Mouse (Mus musculus) myocyte (in vitro differentiated cells): ENCODE results near the gene Arvcf. TPM values are rescaled to one million over a fixed set of nuclear protein-coding genes. Genes with fewer than 3 reads are reported as not detected.

Source experiments
- H3K27me3 ChIP-seq: one replicate; pipeline ENCODE4 v1.6.1; 2011; ENCODE audit not compliant: control insufficient read depth, insufficient read depth, insufficient read length
- H3K36me3 ChIP-seq: one replicate; pipeline ENCODE4 v1.6.1; 2011; ENCODE audit not compliant: control insufficient read depth, insufficient read depth
- H3K4me2 ChIP-seq: one replicate; pipeline ENCODE4 v1.6.1; 2011; ENCODE audit warnings: low read depth, control low read depth
- H3K4me3 ChIP-seq: one replicate; pipeline ENCODE4 v1.5.1; 2011; ENCODE audit warnings: mild to moderate bottlenecking, control low read depth, moderate library complexity
- H3K79me2 ChIP-seq: one replicate; pipeline ENCODE4 v1.6.1; 2011; ENCODE audit not compliant: control insufficient read depth, insufficient read depth
- H3ac ChIP-seq: one replicate; pipeline ENCODE4 v1.6.1; 2011; ENCODE audit not compliant: control insufficient read depth, insufficient read length
- CEBPB ChIP-seq: IDR thresholded peaks from 2 replicates; pipeline ENCODE4 v1.6.1; 2011; ENCODE audit warnings: mild to moderate bottlenecking, moderate library complexity; ENCODE audit not compliant: poor library complexity, insufficient read depth, severe bottlenecking
- E2F4 ChIP-seq: IDR thresholded peaks from one replicate; pipeline ENCODE4 v1.6.1; 2011; ENCODE audit warnings: mild to moderate bottlenecking, control low read depth, moderate library complexity; ENCODE audit not compliant: insufficient read depth
- MAX ChIP-seq: IDR thresholded peaks from one replicate; pipeline ENCODE4 v1.6.1; 2011; ENCODE audit warnings: low read depth, mild to moderate bottlenecking, control low read depth
- MYOD1 ChIP-seq, 3 experiments: IDR thresholded peaks; one replicate each; pipeline ENCODE4 v1.6.1; 2011; ENCODE audit warnings: control low read depth in 2 of 3, low read depth in 2 of 3, mild to moderate bottlenecking in 2 of 3, moderate library complexity in 1 of 3; ENCODE audit not compliant: insufficient read length in 2 of 3, control insufficient read depth in 1 of 3
- MYOG ChIP-seq, 3 experiments: IDR thresholded peaks; one replicate each; pipeline ENCODE4 v1.6.1; 2011; ENCODE audit warnings: control low read depth in 2 of 3, low read depth in 2 of 3, mild to moderate bottlenecking in 2 of 3; ENCODE audit not compliant: insufficient read length in 2 of 3, control insufficient read depth in 1 of 3, insufficient read depth in 1 of 3
- POLR2A ChIP-seq: IDR thresholded peaks from one replicate; pipeline ENCODE4 v1.6.1; 2011; ENCODE audit warnings: low read depth, mild to moderate bottlenecking, control low read depth, moderate library complexity; ENCODE audit not compliant: insufficient read length
- POLR2AphosphoS2 ChIP-seq: IDR thresholded peaks from one replicate; pipeline ENCODE4 v1.6.1; 2011; ENCODE audit warnings: low read depth, control low read depth; ENCODE audit not compliant: insufficient read length
- REST ChIP-seq: IDR thresholded peaks from one replicate; pipeline ENCODE4 v1.6.1; 2011; ENCODE audit warnings: mild to moderate bottlenecking, control low read depth, moderate library complexity; ENCODE audit not compliant: insufficient read depth, insufficient read length
- SRF ChIP-seq: IDR thresholded peaks from one replicate; pipeline ENCODE4 v1.6.1; 2011; ENCODE audit warnings: low read depth; ENCODE audit not compliant: control insufficient read depth, insufficient read length
- TCF12 ChIP-seq: IDR thresholded peaks from one replicate; pipeline ENCODE4 v1.6.1; 2011; ENCODE audit warnings: mild to moderate bottlenecking, control low read depth; ENCODE audit not compliant: poor library complexity, insufficient read depth, severe bottlenecking
- TCF3 ChIP-seq: IDR thresholded peaks from one replicate; pipeline ENCODE4 v1.6.1; 2011; ENCODE audit warnings: low read depth, control low read depth; ENCODE audit not compliant: insufficient read length
- USF1 ChIP-seq: IDR thresholded peaks from one replicate; pipeline ENCODE4 v1.6.1; 2011; ENCODE audit warnings: low read depth, mild to moderate bottlenecking, control low read depth, moderate library complexity
- polyA plus RNA-seq: library from polyadenylated mRNA; unstranded; fragments of >200 nt; fragmentation: generic; extraction: Trizol; gene quantifications from one replicate; pipeline ENCODE4 v1.2.1, GENCODE M21; 2012; ENCODE audit warnings: missing spikeins

Gene Arvcf
- polyA plus RNA-seq, 1 experiment: 7.6 TPM

DNA sequence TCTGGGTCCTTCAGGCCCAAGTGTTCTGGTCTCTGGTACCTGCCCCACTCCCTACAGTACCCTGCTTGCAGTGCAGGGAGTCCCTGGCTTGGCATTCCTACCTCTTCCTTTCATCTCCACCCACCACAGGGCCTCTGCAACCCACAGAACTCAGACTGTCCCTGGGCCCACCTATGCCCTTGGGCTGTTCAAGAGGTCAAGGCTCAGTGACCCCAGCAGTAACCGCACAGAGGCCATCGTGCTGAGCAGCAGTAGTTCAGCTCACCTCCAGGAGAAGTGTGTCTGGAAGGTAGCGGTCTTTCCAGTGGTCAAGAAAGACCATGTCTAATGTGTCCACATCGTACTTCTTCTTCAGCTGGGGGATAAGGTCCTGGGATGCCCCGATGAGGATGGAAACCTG, 62.4 kb downstream of the Arvcf start:
- TF ChIP-seq E2F4 (no peak), REST (no peak), CEBPB (no peak), MAX (no peak), MYOD1 (IDR thresholded peaks at IDR 0.05; ENCODE audit: control insufficient read depth in 1 of 3, insufficient read length in 2 of 3, low read depth in 2 of 3) (no peak), SRF (no peak), USF1 (no peak), POLR2A (no peak), POLR2AphosphoS2 (no peak), TCF3 (no peak), TCF12 (no peak), MYOG (IDR thresholded peaks at IDR 0.05; ENCODE audit: control insufficient read depth in 1 of 3, insufficient read depth in 1 of 3, insufficient read length in 2 of 3, low read depth in 2 of 3) (no peak)
- H3K27me3 ChIP-seq: no peaks in the 10 kb centered on the region
- H3K36me3 ChIP-seq: peaks cover 20% of the 10 kb centered on the region

DNA sequence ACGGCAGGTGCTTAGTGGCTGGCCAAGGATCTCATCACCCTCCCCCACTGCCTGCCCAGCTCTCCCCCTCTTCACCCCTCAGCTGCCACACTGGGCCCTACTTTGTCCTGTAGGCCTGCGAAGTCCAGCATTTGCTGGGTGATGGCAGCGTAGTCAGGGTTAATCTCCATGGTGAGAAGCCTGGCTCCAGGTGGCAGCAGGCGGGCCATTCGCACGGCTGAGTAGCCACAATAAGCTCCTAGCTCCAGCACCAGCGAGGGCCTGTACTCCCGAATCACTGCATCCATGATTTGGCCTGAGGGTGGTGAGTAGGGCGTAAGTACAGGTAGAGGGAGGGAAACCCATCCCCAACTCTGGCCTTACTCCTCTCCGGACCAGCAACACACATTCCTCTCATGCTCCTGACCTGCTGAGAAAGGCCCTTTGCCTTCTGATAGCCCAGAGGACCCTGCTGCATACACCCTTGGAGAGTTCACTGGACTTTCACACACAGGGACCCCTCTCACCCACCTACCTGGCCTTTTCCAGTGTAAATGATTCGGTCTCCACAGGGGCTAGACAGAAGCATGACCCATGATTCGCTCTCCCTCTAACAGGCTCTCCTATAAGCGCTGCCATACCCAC, 63.2 kb downstream of the Arvcf start:
- peaks cover 20% of the 10 kb centered on the region for H3K36me3 ChIP-seq

More for the DNA sequence above, 62.4 kb downstream of the Arvcf start:
- Histone ChIP-seq H3K4me3 (no peak overlapping the region), H3K79me2 (peaks cover 9% of the 10 kb centered on the region), H3ac (no peak overlapping the region), H3K4me2 (no peak overlapping the region)

DNA sequence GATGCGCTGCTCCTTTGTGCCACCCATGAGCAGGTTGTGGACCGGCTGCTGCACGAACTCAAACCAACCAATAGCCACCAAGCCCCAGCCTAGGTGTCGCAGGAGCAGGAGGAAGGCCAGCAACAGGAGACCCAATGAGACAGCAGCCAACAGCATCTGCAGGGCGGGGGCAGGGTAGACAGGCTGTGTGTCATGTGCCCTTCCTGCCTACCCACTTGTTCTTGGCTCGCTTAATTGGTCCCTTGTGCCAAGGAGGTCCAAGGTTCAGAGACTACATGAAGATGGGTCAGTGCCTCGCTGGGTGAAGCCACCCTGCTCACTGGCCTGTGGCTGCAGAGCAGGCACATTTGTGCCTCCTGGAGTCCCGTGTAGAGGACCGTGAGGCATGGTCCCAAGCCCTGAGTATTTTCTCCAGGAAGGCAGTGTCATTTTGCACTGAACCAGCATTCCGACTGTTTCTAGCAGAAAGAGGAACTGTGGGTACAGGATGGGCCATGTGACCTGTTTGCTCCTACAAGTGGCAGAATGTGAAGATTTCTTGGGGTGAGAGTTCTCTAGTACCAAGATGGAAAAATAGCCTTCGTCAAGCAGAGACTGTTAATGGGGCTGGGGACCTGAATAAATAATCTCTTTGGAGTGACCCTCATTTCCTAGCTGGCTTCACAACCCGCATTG, 64.0 kb downstream of the Arvcf start:
- H3K4me2 ChIP-seq: no peak overlapping the region
- H3K79me2 ChIP-seq: peaks cover 9% of the 10 kb centered on the region
- H3K27me3 ChIP-seq: no peaks in the 10 kb centered on the region
- H3K36me3 ChIP-seq: peaks cover 15% of the 10 kb centered on the region
- no peak overlapping the region for H3ac ChIP-seq
- H3K4me3 ChIP-seq: no peak overlapping the region
- TF ChIP-seq POLR2A (no peak), MYOG (IDR thresholded peaks at IDR 0.05; ENCODE audit: control insufficient read depth in 1 of 3, insufficient read depth in 1 of 3, insufficient read length in 2 of 3, low read depth in 2 of 3) (no peak), TCF12 (no peak), MYOD1 (IDR thresholded peaks at IDR 0.05; ENCODE audit: control insufficient read depth in 1 of 3, insufficient read length in 2 of 3, low read depth in 2 of 3) (no peak), E2F4 (no peak), REST (no peak), SRF (no peak), CEBPB (no peak), TCF3 (no peak), MAX (no peak), USF1 (no peak), POLR2AphosphoS2 (no peak)

More for the DNA sequence above, 63.2 kb downstream of the Arvcf start:
- TF ChIP-seq TCF3: no peak
- TF ChIP-seq E2F4: no peak
- TF ChIP-seq POLR2AphosphoS2: no peak
- no peak for TF ChIP-seq REST
- Histone ChIP-seq H3K4me3 (no peak overlapping the region), H3ac (no peak overlapping the region), H3K4me2 (no peak overlapping the region), H3K27me3 (no peaks in the 10 kb centered on the region), H3K79me2 (peaks cover 9% of the 10 kb centered on the region)

DNA sequence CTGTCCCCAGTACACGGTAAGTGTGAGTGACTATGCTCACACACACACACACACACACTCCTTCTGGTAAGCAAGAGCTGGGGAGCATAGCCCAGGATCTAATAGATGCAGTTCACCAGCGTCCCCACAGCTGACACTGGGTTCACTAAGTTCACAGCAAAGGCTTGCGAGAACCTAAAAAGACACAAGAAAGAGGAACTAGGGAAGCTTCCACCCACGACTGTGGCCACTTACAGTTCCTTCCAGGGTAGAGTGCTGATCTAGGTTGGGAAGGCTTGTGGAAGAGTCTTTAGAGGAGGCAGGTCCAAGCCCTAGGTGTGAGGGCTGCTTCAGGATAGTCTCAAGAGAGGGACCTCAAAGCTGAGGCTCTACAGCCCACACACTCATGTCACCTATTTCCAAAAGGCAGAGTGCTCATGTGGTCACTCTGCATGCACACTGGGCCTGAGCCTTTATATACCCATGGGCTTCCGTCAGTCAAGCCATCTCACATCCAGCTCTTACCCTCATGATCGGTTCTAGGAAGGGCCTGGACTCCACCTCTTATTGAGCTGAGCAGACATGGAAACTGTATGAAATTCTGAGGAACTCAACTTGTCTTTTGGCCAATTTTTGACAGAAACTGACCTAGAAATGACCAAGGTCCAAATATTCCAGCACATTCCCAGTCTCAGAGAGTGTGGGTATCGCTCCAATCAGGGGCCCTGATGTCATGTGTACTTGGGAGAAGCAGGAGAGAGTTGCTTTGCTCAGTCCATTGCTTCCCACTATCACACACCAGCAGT, 65.2 kb downstream of the Arvcf start:
- TF ChIP-seq MAX (no peak), MYOG (IDR thresholded peaks at IDR 0.05; ENCODE audit: control insufficient read depth in 1 of 3, insufficient read depth in 1 of 3, insufficient read length in 2 of 3, low read depth in 2 of 3) (no peak), E2F4 (no peak), POLR2A (no peak), TCF12 (no peak), CEBPB (no peak), MYOD1 (IDR thresholded peaks at IDR 0.05; ENCODE audit: control insufficient read depth in 1 of 3, insufficient read length in 2 of 3, low read depth in 2 of 3) (no peak), USF1 (no peak), TCF3 (no peak), POLR2AphosphoS2 (no peak), REST (no peak), SRF (no peak)
- H3K79me2 ChIP-seq: peaks cover 14% of the 10 kb centered on the region
- no peak overlapping the region for H3ac ChIP-seq
- H3K27me3 ChIP-seq: no peaks in the 10 kb centered on the region
- no peak overlapping the region for H3K4me2 ChIP-seq
- no peak overlapping the region for H3K4me3 ChIP-seq
- H3K36me3 ChIP-seq: peaks cover 13% of the 10 kb centered on the region
